Mouse (Mus musculus) heart, adult 10 weeks (tissue): ENCODE results near the gene Rnf41. TPM values are rescaled to one million over a fixed set of nuclear protein-coding genes. Genes with fewer than 3 reads are reported as not detected.

ENCODE experiments used
- polyA plus RNA-seq: library from polyadenylated mRNA; stranded (reverse); fragments of 350-450 nt; fragmentation: Illumina TruSeq; extraction: RNeasy Lipid Tissue Mini Kit (QIAGEN cat#74804); gene quantifications from one replicate; pipeline ENCODE4 v1.2.3, GENCODE M21; 2014; ENCODE audit warnings: low read depth, low replicate concordance

Gene Rnf41
- polyA plus RNA-seq, result 15.0 TPM

GRCm38 (mm10) chr10:128411211-128412054 lies at the start of gene Rnf41, which contains the start of gene Nabp2:
TSS of gene Rnf41 (plus strand) at chr10:128411657.
TSS of gene Nabp2 (minus strand) at chr10:128411492.

DNA sequence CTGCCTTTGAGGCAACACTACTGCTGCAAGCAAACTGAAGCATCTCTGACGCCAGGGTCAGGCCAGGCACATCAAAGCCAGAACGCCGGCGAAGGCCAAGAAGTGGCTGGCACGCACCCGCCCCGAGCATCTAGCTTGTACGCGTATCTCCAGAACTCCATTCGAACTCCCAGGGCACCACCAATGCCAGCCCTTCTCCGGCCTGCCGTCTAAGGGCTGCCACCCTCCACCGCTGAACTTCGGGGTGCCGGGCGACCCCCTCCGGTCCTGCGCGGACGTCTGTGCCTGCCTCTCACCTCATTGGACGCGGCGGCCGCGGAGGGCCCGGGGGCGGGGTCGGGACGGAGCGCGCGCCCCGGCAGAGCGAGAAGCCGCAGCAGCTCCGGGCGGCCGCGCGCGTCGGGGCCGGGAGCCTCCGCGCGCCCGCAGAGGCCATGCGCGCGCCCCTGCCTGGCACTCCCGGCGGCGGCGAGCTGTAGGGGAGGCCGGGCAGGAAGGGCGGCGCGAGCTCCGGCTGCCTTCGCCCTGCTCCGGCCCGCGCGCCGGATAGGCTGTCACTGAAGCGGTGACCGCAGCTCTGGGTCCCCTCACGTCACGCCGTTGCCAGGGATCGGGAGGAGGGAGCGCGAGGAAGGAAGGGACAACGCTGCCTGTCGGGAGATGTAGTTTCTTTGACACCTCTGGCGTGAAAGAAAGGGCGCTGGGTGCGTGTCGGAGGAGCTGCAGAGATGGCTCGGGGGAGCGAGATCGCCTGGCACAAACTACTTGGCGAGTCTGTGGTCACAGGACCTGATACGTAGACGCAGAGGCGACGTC lies 42.8 kb upstream of the Rnf41 start, which contains the start of gene Coq10a:
Coq10a (minus strand) TSS at position 596 of the 816 bp plus-strand sequence.

DNA sequence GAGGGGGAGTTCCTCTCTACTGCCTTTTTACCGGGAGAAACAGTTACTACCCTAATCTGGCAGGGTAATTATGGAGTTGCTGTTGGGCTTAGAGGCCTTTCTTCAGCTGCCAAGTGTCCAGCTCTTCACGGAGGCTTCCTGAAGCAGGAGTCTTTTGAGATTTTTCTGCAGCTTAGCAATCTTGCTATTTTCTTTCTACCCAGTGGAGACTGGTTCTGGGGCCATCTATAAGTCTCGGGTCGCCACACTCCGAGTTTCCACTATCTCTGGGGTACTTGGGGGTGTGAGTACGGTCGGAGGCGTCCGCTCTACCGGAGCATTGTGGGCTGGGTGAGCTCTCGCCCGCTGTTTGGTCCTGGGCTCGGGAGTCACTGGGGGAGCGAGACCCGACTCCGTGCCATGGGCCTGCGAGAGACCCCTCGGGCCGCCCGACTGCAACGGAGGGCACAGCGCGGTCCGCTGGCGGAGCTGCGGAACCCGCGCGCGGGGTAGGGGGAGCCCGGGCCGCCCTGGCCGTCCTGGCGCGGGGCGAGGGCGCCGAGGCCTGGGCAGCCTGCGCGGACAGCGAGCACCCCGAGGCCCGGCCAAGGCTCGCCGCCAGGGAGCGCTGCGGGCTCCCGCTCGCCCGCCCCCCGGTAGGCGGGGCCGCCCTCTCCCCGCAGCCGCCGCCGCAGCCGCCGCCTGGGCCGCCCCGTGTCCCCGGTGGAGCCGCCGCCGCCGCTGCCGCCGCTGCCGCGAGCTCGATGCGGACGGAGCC lies 34.8 kb upstream of the Rnf41 start, which contains the start of gene Ankrd52:
Ankrd52 (plus strand) TSS at position 661 of the 757 bp plus-strand sequence.

DNA sequence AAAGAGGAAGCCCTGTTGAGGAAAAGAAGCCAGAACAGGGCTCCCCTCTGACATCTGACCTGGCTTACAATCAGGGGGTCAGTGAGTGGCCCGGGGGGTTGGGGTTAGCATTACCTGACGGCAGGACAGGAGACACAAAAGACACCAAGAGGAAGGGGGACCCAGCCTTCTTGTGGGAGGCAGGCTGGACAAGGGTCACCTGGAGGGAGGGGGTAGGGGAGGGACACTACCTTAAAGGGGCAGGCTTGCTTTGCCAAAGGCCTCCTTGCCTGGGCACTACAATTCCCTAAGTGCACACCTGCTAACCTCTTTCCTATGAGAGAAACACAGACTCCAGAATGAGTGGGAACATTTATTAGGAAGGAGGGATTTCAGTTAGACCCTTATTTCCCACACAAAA lies 10.4 kb upstream of the Rnf41 start, which contains the start of gene Slc39a5:
Slc39a5 (minus strand) TSS at position 174 of the 400 bp plus-strand sequence.

GRCm38 (mm10) chr10:128458719-128459408 lies 47.4 kb downstream of the Rnf41 start, which contains the start of gene Smarcc2:
TSS of gene Smarcc2 (plus strand) at chr10:128459248.

Other genes starting within 250 kb of the Rnf41 start
- 72.7 TPM for gene Rbms2, start 231.4 kb upstream of the Rnf41 start, polyA plus RNA-seq
- gene Gls2, start 217.2 kb upstream of the Rnf41 start, polyA plus RNA-seq, result 1.4 TPM
- 36.7 TPM for gene Spryd4, start 199.8 kb upstream of the Rnf41 start, polyA plus RNA-seq
- not detected for gene Mip, start 185.8 kb upstream of the Rnf41 start, polyA plus RNA-seq
- 14.8 TPM for gene Timeless, start 179.6 kb upstream of the Rnf41 start, polyA plus RNA-seq
- not detected for gene Apon, start 157.6 kb upstream of the Rnf41 start, polyA plus RNA-seq
- gene Apof, start 143.0 kb upstream of the Rnf41 start, polyA plus RNA-seq, result 0.73 TPM
- gene Stat2, start 141.1 kb upstream of the Rnf41 start, polyA plus RNA-seq, result 13.2 TPM
- gene Il23a, start 112.9 kb upstream of the Rnf41 start, polyA plus RNA-seq, result not detected
- gene Pan2, start 108.3 kb upstream of the Rnf41 start, polyA plus RNA-seq, result 14.4 TPM
- 64.0 TPM for gene Cnpy2, start 89.2 kb upstream of the Rnf41 start, polyA plus RNA-seq
- gene Cs, start 73.9 kb upstream of the Rnf41 start, polyA plus RNA-seq, result 1,135 TPM
- 389 TPM for gene Coq10a, start 42.7 kb upstream of the Rnf41 start, polyA plus RNA-seq
- 30.7 TPM for gene Ankrd52, start 34.5 kb upstream of the Rnf41 start, polyA plus RNA-seq
- gene Slc39a5, start 10.4 kb upstream of the Rnf41 start, polyA plus RNA-seq, result not detected
- gene Nabp2, start 165 bp upstream of the Rnf41 start, polyA plus RNA-seq, result 46.9 TPM
- 56.7 TPM for gene Smarcc2, start 47.6 kb downstream of the Rnf41 start, polyA plus RNA-seq
- gene Myl6, start 82.5 kb downstream of the Rnf41 start, polyA plus RNA-seq, result 525 TPM
- gene Myl6b, start 87.0 kb downstream of the Rnf41 start, polyA plus RNA-seq, result 3.0 TPM
- gene Esyt1, start 114.2 kb downstream of the Rnf41 start, polyA plus RNA-seq, result 20.8 TPM
- gene Zc3h10, start 136.1 kb downstream of the Rnf41 start, polyA plus RNA-seq, result 7.1 TPM
- gene Rpl41, start 137.6 kb downstream of the Rnf41 start, polyA plus RNA-seq, result 918 TPM
- 56.0 TPM for gene Pa2g4, start 154.3 kb downstream of the Rnf41 start, polyA plus RNA-seq
- 7.1 TPM for gene Erbb3, start 178.0 kb downstream of the Rnf41 start, polyA plus RNA-seq
- 328 TPM for gene Rps26, start 215.1 kb downstream of the Rnf41 start, polyA plus RNA-seq
- 0.37 TPM for gene Ikzf4, start 234.3 kb downstream of the Rnf41 start, polyA plus RNA-seq